Mouse (Mus musculus): ENCODE measurements around the gene Gm960. TPM values are rescaled to one million over a fixed set of nuclear protein-coding genes. Genes with fewer than 3 reads are reported as not detected.
"Not testable (repeated sequence)": the region's sequence is repeated elsewhere in the genome, so short reads cannot be mapped to it uniquely, and the experiment has no call there.

The Gm960 gene
- polyA plus RNA-seq, 1 experiment from 2014 or later = 4.9 TPM

DNA sequence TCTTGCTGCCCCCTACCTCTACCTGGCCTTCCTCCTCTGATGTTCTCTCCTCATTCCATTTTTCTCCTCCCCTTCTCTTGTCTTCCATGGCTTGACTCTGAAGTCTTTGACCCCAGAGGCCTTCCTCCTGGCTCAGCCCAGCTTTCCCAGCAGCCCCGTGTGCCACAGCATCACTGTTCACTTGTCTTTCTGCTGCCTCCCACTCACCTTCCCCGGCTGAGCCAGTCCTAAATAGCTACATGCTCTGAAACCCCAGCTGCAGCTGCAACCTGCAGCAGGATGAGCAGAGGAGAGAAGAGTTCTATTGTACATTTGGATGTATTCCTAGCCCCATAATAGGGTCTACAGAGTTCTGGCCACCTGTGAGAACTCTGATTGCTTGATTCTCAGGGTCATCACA, 111.0 kb downstream of the Gm960 start:
- Histone ChIP-seq H3K4me1 (replicated peaks; ENCODE audit: control insufficient read depth, insufficient read depth, low read length) (no peaks in the 10 kb centered on the region), H3K4me3 (ENCODE audit: low read depth, low read length) (no peak overlapping the region), H3K27ac (ENCODE audit: low read depth, low read length) (no peak overlapping the region), H3K9ac (ENCODE audit: low read depth, low read length) (no peak overlapping the region), H3K9me3 (ENCODE audit: control insufficient read depth, low read length) (no peaks in the 10 kb centered on the region), H3K36me3 (ENCODE audit: control insufficient read depth, insufficient read depth, low read length) (no peaks in the 10 kb centered on the region), H3K4me2 (replicated peaks; ENCODE audit: low read depth, low read length) (no peak overlapping the region), H3K27me3 (ENCODE audit: control insufficient read depth, insufficient read depth, low read length) (no peaks in the 10 kb centered on the region)
- ATAC-seq (ENCODE audit: low FRiP score) (no peak), DNase-seq (ENCODE audit: low spot score) (no peak)
- WGBS = 70% methylated on average over 2 of the region's 2 CpGs

DNA sequence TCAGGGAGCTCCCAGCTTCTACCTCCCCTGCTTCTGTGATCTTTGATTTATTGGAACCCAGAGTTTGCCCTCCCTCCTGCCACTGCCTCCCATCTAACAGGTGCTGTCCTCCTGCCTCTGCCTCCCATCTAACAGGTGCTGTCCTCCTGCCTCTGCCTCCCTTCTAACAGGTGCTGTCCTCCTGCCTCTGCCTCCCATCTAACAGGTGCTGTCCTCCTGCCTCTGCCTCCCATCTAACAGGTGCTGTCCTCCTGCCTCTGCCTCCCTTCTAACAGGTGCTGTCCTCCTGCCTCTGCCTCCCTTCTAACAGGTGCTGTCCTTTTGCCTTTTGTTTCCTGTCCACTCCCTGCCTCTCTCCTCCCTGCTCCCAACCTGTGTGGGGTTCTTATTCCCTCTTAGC, 111.7 kb downstream of the Gm960 start:
- not testable (repeated sequence) for DNase-seq (ENCODE audit: low spot score)

DNA sequence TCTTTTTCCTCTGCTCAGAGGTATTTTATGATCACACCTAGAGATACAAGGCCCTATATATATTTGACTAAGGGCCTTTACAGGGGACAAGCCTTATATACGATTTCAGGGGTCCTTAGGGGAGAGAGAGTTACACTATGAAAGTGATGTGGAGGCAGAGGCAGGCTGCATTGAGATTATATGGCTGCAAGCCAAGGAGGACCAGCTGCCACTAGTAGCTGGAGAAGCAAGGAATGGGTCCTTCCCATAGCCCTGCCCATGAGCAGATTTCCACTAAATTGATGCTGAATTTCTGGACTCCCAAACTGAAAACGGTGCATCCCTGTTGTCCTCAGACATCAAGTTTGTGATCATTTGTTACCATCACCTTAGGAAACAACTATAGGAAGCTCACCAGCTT, 114.6 kb downstream of the Gm960 start:
- DNase-seq (ENCODE audit: low spot score) (no peak), ATAC-seq (ENCODE audit: low FRiP score) (no peak)
- Histone ChIP-seq H3K4me2 (replicated peaks; ENCODE audit: low read depth, low read length) (no peak overlapping the region), H3K36me3 (ENCODE audit: control insufficient read depth, insufficient read depth, low read length) (no peaks in the 10 kb centered on the region), H3K27ac (ENCODE audit: low read depth, low read length) (no peak overlapping the region), H3K9me3 (ENCODE audit: control insufficient read depth, low read length) (no peaks in the 10 kb centered on the region), H3K27me3 (ENCODE audit: control insufficient read depth, insufficient read depth, low read length) (no peaks in the 10 kb centered on the region), H3K9ac (ENCODE audit: low read depth, low read length) (no peak overlapping the region), H3K4me1 (replicated peaks; ENCODE audit: control insufficient read depth, insufficient read depth, low read length) (no peaks in the 10 kb centered on the region), H3K4me3 (ENCODE audit: low read depth, low read length) (no peak overlapping the region)
- 79% methylated on average over 2 of the region's 2 CpGs for WGBS

More for the DNA sequence above, 111.7 kb downstream of the Gm960 start:
- H3K36me3 ChIP-seq (ENCODE audit: control insufficient read depth, insufficient read depth, low read length); H3K9me3 ChIP-seq (ENCODE audit: control insufficient read depth, low read length); H3K27me3 ChIP-seq (ENCODE audit: control insufficient read depth, insufficient read depth, low read length); H3K4me2 ChIP-seq (replicated peaks; ENCODE audit: low read depth, low read length); H3K27ac ChIP-seq (ENCODE audit: low read depth, low read length); H3K9ac ChIP-seq (ENCODE audit: low read depth, low read length); H3K4me1 ChIP-seq (replicated peaks; ENCODE audit: control insufficient read depth, insufficient read depth, low read length); ATAC-seq (ENCODE audit: low FRiP score); H3K4me3 ChIP-seq (ENCODE audit: low read depth, low read length): not testable (repeated sequence)

DNA sequence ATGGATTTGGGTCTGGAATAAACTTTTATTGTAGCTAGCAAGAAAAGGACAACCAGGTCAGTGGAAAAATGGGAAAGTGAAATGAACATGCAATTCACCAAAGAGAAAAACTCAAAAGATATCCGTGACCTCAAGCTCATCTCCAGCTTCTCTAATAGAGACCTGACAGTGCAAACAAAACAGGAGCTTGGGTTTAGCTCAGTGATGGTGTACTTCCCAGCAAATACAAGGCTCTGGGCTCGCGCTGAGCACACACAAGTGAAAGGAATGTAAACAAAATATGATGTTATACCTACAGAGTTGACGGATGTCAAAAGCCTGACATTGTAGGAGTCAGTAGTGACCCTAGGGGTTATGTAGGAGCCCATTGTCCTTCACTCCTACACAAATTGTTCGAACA, 119.2 kb downstream of the Gm960 start:
- Histone ChIP-seq H3K9me3 (ENCODE audit: control insufficient read depth, low read length) (no peaks in the 10 kb centered on the region), H3K36me3 (ENCODE audit: control insufficient read depth, insufficient read depth, low read length) (no peaks in the 10 kb centered on the region), H3K4me2 (replicated peaks; ENCODE audit: low read depth, low read length) (no peak overlapping the region), H3K4me1 (replicated peaks; ENCODE audit: control insufficient read depth, insufficient read depth, low read length) (no peaks in the 10 kb centered on the region), H3K27ac (ENCODE audit: low read depth, low read length) (no peak overlapping the region), H3K27me3 (ENCODE audit: control insufficient read depth, insufficient read depth, low read length) (no peaks in the 10 kb centered on the region), H3K4me3 (ENCODE audit: low read depth, low read length) (no peak overlapping the region), H3K9ac (ENCODE audit: low read depth, low read length) (no peak overlapping the region)
- ATAC-seq (ENCODE audit: low FRiP score) (no peak), DNase-seq (ENCODE audit: low spot score) (no peak)
- WGBS = 77% methylated on average over 5 of the region's 5 CpGs

GRCm38 (mm10) chr19:4578799-4579198, 119.7 kb downstream of the Gm960 start:
- Histone ChIP-seq H3K4me3 (ENCODE audit: low read depth, low read length) (no peak overlapping the region), H3K27me3 (ENCODE audit: control insufficient read depth, insufficient read depth, low read length) (no peaks in the 10 kb centered on the region), H3K9ac (ENCODE audit: low read depth, low read length) (no peak overlapping the region), H3K36me3 (ENCODE audit: control insufficient read depth, insufficient read depth, low read length) (no peaks in the 10 kb centered on the region), H3K27ac (ENCODE audit: low read depth, low read length) (no peak overlapping the region), H3K9me3 (ENCODE audit: control insufficient read depth, low read length) (no peaks in the 10 kb centered on the region), H3K4me2 (replicated peaks; ENCODE audit: low read depth, low read length) (no peak overlapping the region), H3K4me1 (replicated peaks; ENCODE audit: control insufficient read depth, insufficient read depth, low read length) (no peaks in the 10 kb centered on the region)
- WGBS = 71% methylated on average over 2 of the region's 2 CpGs
- ATAC-seq (ENCODE audit: low FRiP score) = no peak
- no peak for DNase-seq (ENCODE audit: low spot score)

Other genes starting within 250 kb of the Gm960 start
- gene Syt12, start 221.2 kb downstream of the Gm960 start, polyA plus RNA-seq (2014; fragmentation: Nextera tagmentation; extraction: Ambion mirVana) = 0.91 and 0.99 TPM in 2 replicates
- gene 2010003K11Rik, start 200.1 kb downstream of the Gm960 start, polyA plus RNA-seq (2014; fragmentation: Nextera tagmentation; extraction: Ambion mirVana) = not detected in 2 replicates
- 11.8 and 13.4 TPM in 2 replicates for gene Pcx, start 188.2 kb downstream of the Gm960 start, polyA plus RNA-seq (2014; fragmentation: Nextera tagmentation; extraction: Ambion mirVana)
- gene Lrfn4, start 83.0 kb downstream of the Gm960 start, polyA plus RNA-seq (2014; fragmentation: Nextera tagmentation; extraction: Ambion mirVana) = 7.7 and 9.0 TPM in 2 replicates
- 59.8 and 64.4 TPM in 2 replicates for gene Rce1, start 73.0 kb downstream of the Gm960 start, polyA plus RNA-seq (2014; fragmentation: Nextera tagmentation; extraction: Ambion mirVana)
- 17.4 and 18.7 TPM in 2 replicates for gene Sptbn2, start 12.5 kb upstream of the Gm960 start, polyA plus RNA-seq (2014; fragmentation: Nextera tagmentation; extraction: Ambion mirVana)
- 146 and 154 TPM in 2 replicates for gene Rbm4b, start 57.8 kb upstream of the Gm960 start, polyA plus RNA-seq (2014; fragmentation: Nextera tagmentation; extraction: Ambion mirVana)
- gene Rbm4, start 95.2 kb upstream of the Gm960 start, polyA plus RNA-seq (2014; fragmentation: Nextera tagmentation; extraction: Ambion mirVana) = 107 and 117 TPM in 2 replicates
- gene Gm21992, start 112.9 kb upstream of the Gm960 start, polyA plus RNA-seq (2014; fragmentation: Nextera tagmentation; extraction: Ambion mirVana) = 22.4 and 37.1 TPM in 2 replicates
- gene Rbm14, start 113.0 kb upstream of the Gm960 start, polyA plus RNA-seq (2014; fragmentation: Nextera tagmentation; extraction: Ambion mirVana) = 92.9 and 98.4 TPM in 2 replicates
- gene Ccs, start 140.7 kb upstream of the Gm960 start, polyA plus RNA-seq (2014; fragmentation: Nextera tagmentation; extraction: Ambion mirVana) = 39.1 and 43.7 TPM in 2 replicates
- gene Ccdc87, start 140.7 kb upstream of the Gm960 start, polyA plus RNA-seq (2014; fragmentation: Nextera tagmentation; extraction: Ambion mirVana) = 0.33 and 0.34 TPM in 2 replicates
- 38.5 and 40.9 TPM in 2 replicates for gene Ctsf, start 156.5 kb upstream of the Gm960 start, polyA plus RNA-seq (2014; fragmentation: Nextera tagmentation; extraction: Ambion mirVana)
- gene Actn3, start 179.2 kb upstream of the Gm960 start, polyA plus RNA-seq (2014; fragmentation: Nextera tagmentation; extraction: Ambion mirVana) = 1.4 and 3.2 TPM in 2 replicates
- gene Zdhhc24, start 180.0 kb upstream of the Gm960 start, polyA plus RNA-seq (2014; fragmentation: Nextera tagmentation; extraction: Ambion mirVana) = 14.1 and 16.3 TPM in 2 replicates
- gene Bbs1, start 208.0 kb upstream of the Gm960 start, polyA plus RNA-seq (2014; fragmentation: Nextera tagmentation; extraction: Ambion mirVana) = 8.1 and 11.6 TPM in 2 replicates
- gene Dpp3, start 229.6 kb upstream of the Gm960 start, polyA plus RNA-seq (2014; fragmentation: Nextera tagmentation; extraction: Ambion mirVana) = 125 and 155 TPM in 2 replicates
- 1.7 and 3.0 TPM in 2 replicates for gene Peli3, start 244.5 kb upstream of the Gm960 start, polyA plus RNA-seq (2014; fragmentation: Nextera tagmentation; extraction: Ambion mirVana)